Mouse (Mus musculus) G1E (cell line): ENCODE data around the gene Kmt2b.

ENCODE experiments used
- CTCF ChIP-seq: IDR thresholded peaks from 2 replicates; pipeline ENCODE4 v1.5.1; 2012; ENCODE audit warnings: low read depth, low read length, inconsistent platforms, mixed read lengths
- GATA1 ChIP-seq: IDR thresholded peaks from 2 replicates; pipeline ENCODE4 v1.6.1; 2012; ENCODE audit warnings: borderline replicate concordance, low read length, inconsistent platforms, mixed read lengths
- POLR2AphosphoS5 ChIP-seq: IDR thresholded peaks from 2 replicates; pipeline ENCODE4 v1.6.1; 2012; ENCODE audit warnings: low read depth, low read length, inconsistent platforms; ENCODE audit not compliant: insufficient replicate concordance
- TAL1 ChIP-seq: conservative IDR thresholded peaks from 2 replicates; pipeline ENCODE4 v1.6.1; 2012; ENCODE audit warnings: low read depth, low read length, inconsistent platforms, mixed read lengths

DNA sequence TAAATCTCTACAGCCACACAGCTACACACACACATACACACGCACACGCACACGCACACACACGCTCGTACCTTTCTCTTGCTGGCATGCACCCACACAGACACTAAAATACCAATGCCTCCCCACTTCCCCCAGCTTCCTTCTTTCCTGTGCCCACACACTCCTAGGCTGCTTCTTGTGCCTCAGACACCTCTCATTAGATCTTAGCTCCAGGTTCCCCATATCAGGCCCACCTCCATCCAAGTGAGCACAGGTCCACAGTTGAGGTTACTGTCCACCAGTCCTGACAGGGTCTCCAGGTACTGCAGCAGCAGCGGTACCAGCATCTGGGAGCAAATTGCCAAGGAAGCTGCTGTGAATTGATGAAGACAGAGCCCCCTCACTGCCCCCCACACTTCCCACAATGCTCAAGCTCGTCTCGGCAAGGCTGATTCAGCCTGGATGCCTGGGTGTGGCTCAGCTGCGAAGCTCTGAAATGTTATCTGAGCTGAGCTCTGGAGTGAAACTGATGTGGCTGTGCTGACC lies 57.2 kb downstream of the Kmt2b start:
- TF ChIP-seq CTCF (no peak), POLR2AphosphoS5 (no peak), GATA1 (no peak), TAL1 (no peak)
